Mouse (Mus musculus) forebrain, embryonic 15.5 days (tissue): Measurements from ENCODE around the gene Rpl18. TPM values are rescaled to one million over a fixed set of nuclear protein-coding genes. Genes with fewer than 3 reads are reported as not detected.

Experiments
- ATAC-seq: fragments of 200-750 bp; cut with Nextera tagmentation; replicated peaks from 2 replicates; pipeline ENCODE4 v1.8.0; 2017; ENCODE audit warnings: mild to moderate bottlenecking, moderate TSS enrichment, moderate library complexity
- H3K27ac ChIP-seq: fragments of 300-500 bp; sonication (generic); replicated peaks from 2 replicates; pipeline ENCODE4 v1.5.1; 2015; ENCODE audit warnings: mild to moderate bottlenecking, inconsistent platforms
- H3K27me3 ChIP-seq: fragments of 300-500 bp; sonication (generic); 2 replicates; pipeline ENCODE4 v1.6.1; 2015; ENCODE audit warnings: inconsistent platforms
- H3K36me3 ChIP-seq: fragments of 300-500 bp; sonication (generic); 2 replicates; pipeline ENCODE4 v1.6.1; 2015; ENCODE audit warnings: mild to moderate bottlenecking, inconsistent platforms
- H3K4me1 ChIP-seq: fragments of 300-500 bp; sonication (generic); 2 replicates; pipeline ENCODE4 v1.6.1; 2015; ENCODE audit warnings: inconsistent platforms
- H3K4me2 ChIP-seq: fragments of 300-500 bp; sonication (generic); replicated peaks from 2 replicates; pipeline ENCODE4 v1.6.1; 2015; ENCODE audit warnings: mild to moderate bottlenecking, inconsistent platforms
- H3K4me3 ChIP-seq: fragments of 300-500 bp; sonication (generic); 2 replicates; pipeline ENCODE4 v1.5.1; 2015; ENCODE audit warnings: mild to moderate bottlenecking, inconsistent platforms
- H3K9ac ChIP-seq: fragments of 300-500 bp; sonication (generic); replicated peaks from 2 replicates; pipeline ENCODE4 v1.6.1; 2015; ENCODE audit warnings: mild to moderate bottlenecking, inconsistent platforms
- H3K9me3 ChIP-seq: fragments of 300-500 bp; sonication (generic); 2 replicates; pipeline ENCODE4 v1.6.1; 2016; ENCODE audit warnings: inconsistent platforms
- WGBS: fragments of 180-500 bp; shearing (Covaris S2); methylation state at CpG from one replicate; pipeline ENCODE4 v1.1.7; 2015; ENCODE audit warnings: mixed read lengths; 5-methylcytosine and 5-hydroxymethylcytosine counted together
- polyA plus RNA-seq: library from polyadenylated mRNA; unstranded; fragments of >200 nt; fragmentation: Nextera tagmentation; extraction: Ambion mirVana; gene quantifications from 2 replicates; pipeline ENCODE4 v1.2.1, GENCODE M21; 2015

Rpl18 gene
- polyA plus RNA-seq, 1 experiment from 2014 or later: 633 TPM

DNA sequence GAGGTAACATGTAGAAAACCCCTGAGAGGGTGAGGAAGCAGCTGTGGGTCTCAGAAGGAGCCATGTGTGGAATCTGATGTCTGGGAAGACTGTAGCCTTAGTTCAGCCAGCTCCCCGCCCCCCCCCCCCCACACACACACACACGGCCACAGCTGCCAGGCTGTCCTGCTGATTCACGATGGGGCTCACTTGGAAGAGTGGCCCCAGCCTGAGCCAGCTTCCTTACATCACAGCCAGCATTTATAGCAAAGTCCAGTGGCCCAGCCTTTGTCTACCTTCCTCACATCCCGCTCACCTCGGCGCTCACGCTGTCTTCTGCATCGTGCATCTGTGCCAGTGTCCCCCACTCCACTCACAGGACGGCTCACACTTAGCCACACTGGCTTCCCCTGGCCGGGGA is 34.1 kb downstream of the Rpl18 start:
- H3K4me2 ChIP-seq: no peak overlapping the region
- H3K27me3 ChIP-seq: no peaks in the 10 kb centered on the region
- no peak overlapping the region for H3K27ac ChIP-seq
- no peak overlapping the region for H3K9ac ChIP-seq
- no peak for ATAC-seq
- no peaks in the 10 kb centered on the region for H3K36me3 ChIP-seq
- H3K4me1 ChIP-seq: 0 out of 2 replicates have a peak, but pooled peaks cover 10% of the 10 kb centered on the region
- WGBS: 46% methylated on average over 8 of the region's 10 CpGs
- H3K4me3 ChIP-seq: no peak overlapping the region
- no peaks in the 10 kb centered on the region for H3K9me3 ChIP-seq

- Histone ChIP-seq H3K36me3 (no peaks in the 10 kb centered on the region), H3K4me1 (0 out of 2 replicates have a peak, but pooled peaks cover 10% of the 10 kb centered on the region), H3K27ac (no peak overlapping the region), H3K4me3 (no peak overlapping the region), H3K9ac (no peak overlapping the region), H3K9me3 (no peaks in the 10 kb centered on the region), H3K27me3 (no peaks in the 10 kb centered on the region), H3K4me2 (no peak overlapping the region)
- no peak for ATAC-seq
- 79% methylated on average over 9 of the region's 9 CpGs for WGBS
These were observed 34.9 kb downstream of the Rpl18 start for GRCm38 (mm10) chr7:45750162-45750561.

DNA sequence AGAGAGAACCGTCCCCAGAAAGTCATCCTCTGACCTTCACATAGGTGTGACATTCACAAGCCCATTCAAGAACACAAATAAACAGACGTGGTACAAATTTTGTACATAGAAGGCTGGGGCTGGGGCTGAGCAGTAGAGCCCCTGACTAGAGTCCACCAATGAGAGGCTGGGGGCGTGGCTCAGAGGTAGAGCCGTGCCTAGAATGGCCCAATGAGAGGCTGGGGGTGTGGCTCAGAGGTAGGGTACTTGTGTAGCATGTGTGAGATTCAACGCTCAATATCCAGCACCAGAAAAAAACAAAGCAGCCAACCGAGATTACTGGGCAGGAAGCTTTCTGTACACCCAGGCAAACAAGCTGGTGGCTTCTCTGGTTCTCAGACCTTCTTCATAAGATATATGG is 40.4 kb downstream of the Rpl18 start:
- H3K4me2 ChIP-seq: no peak overlapping the region
- no peak for ATAC-seq
- no peaks in the 10 kb centered on the region for H3K9me3 ChIP-seq
- no peak overlapping the region for H3K4me3 ChIP-seq
- no peak overlapping the region for H3K9ac ChIP-seq
- peaks cover 20% of the 10 kb centered on the region; the same call in 1 of the 2 replicates for H3K27me3 ChIP-seq
- H3K4me1 ChIP-seq: peaks cover 5% of the 10 kb centered on the region; the same call in 1 of the 2 replicates
- WGBS: 57% methylated on average over 6 of the region's 6 CpGs
- H3K36me3 ChIP-seq: no peaks in the 10 kb centered on the region
- no peak overlapping the region for H3K27ac ChIP-seq

DNA sequence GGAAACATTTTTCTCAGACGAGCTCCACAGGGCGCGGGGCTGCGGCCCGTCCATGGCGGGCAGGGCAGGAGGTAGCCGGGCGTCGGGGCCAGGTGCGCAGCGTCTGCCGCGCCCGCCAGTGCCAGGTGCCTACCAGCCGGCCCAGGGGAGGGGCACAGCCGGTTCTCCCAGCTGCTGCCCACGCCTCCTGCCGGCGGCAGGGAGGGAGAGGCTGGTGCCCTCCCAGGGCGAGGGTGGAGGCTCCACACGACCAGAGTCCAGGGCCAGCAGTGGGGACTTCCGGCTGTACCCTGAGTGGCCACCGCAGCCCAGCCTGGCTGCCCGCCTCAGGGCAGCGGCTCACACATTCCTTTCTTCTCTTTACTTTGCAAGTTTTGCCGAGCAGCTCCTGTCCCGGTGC is 44.1 kb downstream of the Rpl18 start:
- no peaks in the 10 kb centered on the region for H3K9me3 ChIP-seq
- no peak overlapping the region for H3K9ac ChIP-seq
- no peak overlapping the region for H3K27ac ChIP-seq
- no peak overlapping the region for H3K4me3 ChIP-seq
- H3K4me1 ChIP-seq: peaks cover 5% of the 10 kb centered on the region; the same call in 1 of the 2 replicates
- H3K4me2 ChIP-seq: peak overlapping the region; percentile 8; the same call in 1 of the 2 replicates
- WGBS: 7% methylated on average over 26 of the region's 27 CpGs
- peaks cover 20% of the 10 kb centered on the region; the same call in 1 of the 2 replicates for H3K27me3 ChIP-seq
- H3K36me3 ChIP-seq: no peaks in the 10 kb centered on the region
- no peak for ATAC-seq

- H3K4me2 ChIP-seq: no peak overlapping the region
These were observed 44.9 kb downstream of the Rpl18 start for GRCm38 (mm10) chr7:45760151-45760550.

DNA sequence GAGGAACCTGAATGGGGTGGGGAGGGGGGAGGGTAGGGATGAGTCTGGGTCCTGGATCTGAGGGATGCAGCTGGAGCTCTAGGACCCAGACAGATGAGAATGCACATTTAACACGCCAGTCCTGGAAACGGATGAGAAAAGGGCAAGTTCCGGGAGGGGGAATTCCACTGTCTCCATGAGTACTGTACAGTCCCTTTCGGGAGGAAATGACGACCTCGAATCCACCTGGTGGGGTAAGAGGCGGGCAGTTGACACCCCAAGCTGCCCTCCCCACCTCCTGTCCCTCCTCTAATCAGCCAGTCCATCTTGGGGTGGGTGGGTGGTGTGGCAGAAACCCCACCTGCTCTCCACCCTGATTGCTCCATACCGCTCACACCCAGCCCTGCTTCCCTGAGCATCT is 50.7 kb downstream of the Rpl18 start:
- H3K36me3 ChIP-seq: no peaks in the 10 kb centered on the region
- H3K27ac ChIP-seq: no peak overlapping the region
- H3K4me3 ChIP-seq: no peak overlapping the region
- H3K27me3 ChIP-seq: no peaks in the 10 kb centered on the region
- H3K9me3 ChIP-seq: no peaks in the 10 kb centered on the region
- no peaks in the 10 kb centered on the region for H3K4me1 ChIP-seq
- 60% methylated on average over 8 of the region's 8 CpGs for WGBS
- H3K9ac ChIP-seq: no peak overlapping the region
- ATAC-seq: no peak
- no peak overlapping the region for H3K4me2 ChIP-seq

More at GRCm38 (mm10) chr7:45760151-45760550, 44.9 kb downstream of the Rpl18 start:
- Histone ChIP-seq H3K9me3 (no peaks in the 10 kb centered on the region), H3K27me3 (peaks cover 20% of the 10 kb centered on the region; the same call in 1 of the 2 replicates), H3K4me3 (no peak overlapping the region), H3K27ac (no peak overlapping the region), H3K9ac (no peak overlapping the region), H3K36me3 (no peaks in the 10 kb centered on the region), H3K4me1 (peaks cover 5% of the 10 kb centered on the region; the same call in 1 of the 2 replicates)
- 61% methylated on average over 5 of the region's 5 CpGs for WGBS
- ATAC-seq: no peak

DNA sequence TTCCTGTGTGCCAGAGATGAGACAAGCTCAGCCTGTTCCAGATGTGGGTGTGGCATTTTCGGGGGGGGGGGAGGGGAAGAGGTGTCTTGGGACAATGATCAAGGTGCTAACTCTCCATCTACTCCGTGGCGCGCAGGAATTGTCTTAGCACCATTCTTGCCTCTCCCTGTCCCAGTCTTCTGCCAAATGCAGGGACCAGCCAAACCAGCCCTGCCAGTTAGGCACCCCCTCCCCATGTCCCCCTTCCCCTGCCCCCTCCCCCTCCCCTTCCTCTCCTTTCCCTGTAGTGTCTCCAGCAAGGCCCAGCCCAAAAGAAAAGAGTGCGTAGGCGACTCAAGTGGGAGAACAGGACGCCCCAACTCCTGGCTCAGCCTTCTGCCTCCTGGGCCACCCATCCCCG is 51.5 kb downstream of the Rpl18 start:
- no peak overlapping the region for H3K4me3 ChIP-seq
- 52% methylated on average over 8 of the region's 8 CpGs for WGBS
- H3K4me1 ChIP-seq: no peaks in the 10 kb centered on the region
- H3K36me3 ChIP-seq: no peaks in the 10 kb centered on the region
- no peak overlapping the region for H3K9ac ChIP-seq
- ATAC-seq: no peak
- H3K27ac ChIP-seq: no peak overlapping the region
- no peaks in the 10 kb centered on the region for H3K27me3 ChIP-seq
- H3K4me2 ChIP-seq: no peak overlapping the region
- H3K9me3 ChIP-seq: no peaks in the 10 kb centered on the region

GRCm38 (mm10) chr7:45767500-45767899 is 52.2 kb downstream of the Rpl18 start:
- Histone ChIP-seq H3K27me3 (no peaks in the 10 kb centered on the region), H3K4me3 (no peak overlapping the region), H3K36me3 (no peaks in the 10 kb centered on the region), H3K27ac (no peak overlapping the region), H3K9ac (no peak overlapping the region), H3K9me3 (no peaks in the 10 kb centered on the region), H3K4me2 (no peak overlapping the region), H3K4me1 (no peaks in the 10 kb centered on the region)
- WGBS: 91% methylated on average over 6 of the region's 6 CpGs
- no peak for ATAC-seq

Other genes starting within 250 kb of the Rpl18 start
- gene Bax, start 248.6 kb upstream of the Rpl18 start, polyA plus RNA-seq: 288 and 289 TPM in 2 replicates
- gene Tulp2, start 233.6 kb upstream of the Rpl18 start, polyA plus RNA-seq: 0.14 and 0.18 TPM in 2 replicates
- not detected in 2 replicates for gene Gm45808, start 228.6 kb upstream of the Rpl18 start, polyA plus RNA-seq
- 2.3 and 2.6 TPM in 2 replicates for gene Dhdh, start 226.7 kb upstream of the Rpl18 start, polyA plus RNA-seq
- gene Nucb1, start 205.1 kb upstream of the Rpl18 start, polyA plus RNA-seq: 95.0 and 95.7 TPM in 2 replicates
- gene Ppp1r15a, start 189.2 kb upstream of the Rpl18 start, polyA plus RNA-seq: 15.4 and 15.6 TPM in 2 replicates
- 0.72 and 0.92 TPM in 2 replicates for gene Plekha4, start 189.1 kb upstream of the Rpl18 start, polyA plus RNA-seq
- not detected in 2 replicates for gene Hsd17b14, start 160.6 kb upstream of the Rpl18 start, polyA plus RNA-seq
- gene Bcat2, start 145.3 kb upstream of the Rpl18 start, polyA plus RNA-seq: 21.6 and 23.3 TPM in 2 replicates
- not detected in 2 replicates for gene Fgf21, start 100.0 kb upstream of the Rpl18 start, polyA plus RNA-seq
- not detected in 2 replicates for gene Fut1, start 98.2 kb upstream of the Rpl18 start, polyA plus RNA-seq
- gene Izumo1, start 93.6 kb upstream of the Rpl18 start, polyA plus RNA-seq: 0.17 TPM in 1 of 2 replicates, not detected in the other
- 15.5 and 16.6 TPM in 2 replicates for gene Rasip1, start 88.0 kb upstream of the Rpl18 start, polyA plus RNA-seq
- gene Mamstr, start 75.5 kb upstream of the Rpl18 start, polyA plus RNA-seq: 2.5 and 2.7 TPM in 2 replicates
- gene Fut2, start 49.1 kb upstream of the Rpl18 start, polyA plus RNA-seq: 0.31 TPM in 1 of 2 replicates, not detected in the other
- 0.29 and 0.45 TPM in 2 replicates for gene Ntn5, start 31.4 kb upstream of the Rpl18 start, polyA plus RNA-seq
- 0.14 TPM in 1 of 2 replicates, not detected in the other for gene Sec1, start 21.1 kb upstream of the Rpl18 start, polyA plus RNA-seq
- gene Car11, start 15.6 kb upstream of the Rpl18 start, polyA plus RNA-seq: 39.0 and 39.8 TPM in 2 replicates
- gene Dbp, start 10.4 kb upstream of the Rpl18 start, polyA plus RNA-seq: 3.6 and 4.1 TPM in 2 replicates
- gene Sphk2, start 2.5 kb downstream of the Rpl18 start, polyA plus RNA-seq: 29.0 and 30.2 TPM in 2 replicates
- 0.37 and 1.0 TPM in 2 replicates for gene Fam83e, start 5.8 kb downstream of the Rpl18 start, polyA plus RNA-seq
- gene Spaca4, start 10.4 kb downstream of the Rpl18 start, polyA plus RNA-seq: not detected in 2 replicates
- 21.7 and 22.9 TPM in 2 replicates for gene Lmtk3, start 68.3 kb downstream of the Rpl18 start, polyA plus RNA-seq
- gene Sult2b1, start 69.2 kb downstream of the Rpl18 start, polyA plus RNA-seq: 6.0 and 7.6 TPM in 2 replicates
- gene Cyth2, start 99.1 kb downstream of the Rpl18 start, polyA plus RNA-seq: 376 and 383 TPM in 2 replicates
- gene Kcnj14, start 109.3 kb downstream of the Rpl18 start, polyA plus RNA-seq: 0.55 and 0.98 TPM in 2 replicates
- gene Grwd1, start 115.5 kb downstream of the Rpl18 start, polyA plus RNA-seq: 46.8 and 46.9 TPM in 2 replicates
- 33.3 and 38.3 TPM in 2 replicates for gene Kdelr1, start 157.3 kb downstream of the Rpl18 start, polyA plus RNA-seq
- 0.84 and 0.92 TPM in 2 replicates for gene Grin2d, start 162.9 kb downstream of the Rpl18 start, polyA plus RNA-seq
- gene Syngr4, start 181.3 kb downstream of the Rpl18 start, polyA plus RNA-seq: 0.33 TPM in 1 of 2 replicates, not detected in the other
- 4.8 and 5.7 TPM in 2 replicates for gene Tmem143, start 181.5 kb downstream of the Rpl18 start, polyA plus RNA-seq
- gene Emp3, start 205.9 kb downstream of the Rpl18 start, polyA plus RNA-seq: 17.2 and 18.5 TPM in 2 replicates
- gene Ccdc114, start 208.6 kb downstream of the Rpl18 start, polyA plus RNA-seq: 2.5 and 4.9 TPM in 2 replicates